Mouse (Mus musculus) heart, embryonic 15.5 days (tissue): Measurements from ENCODE around the gene Slc35b3. TPM values are rescaled to one million over a fixed set of nuclear protein-coding genes. Genes with fewer than 3 reads are reported as not detected.
A peak's percentile ranks its signal among the peaks of the same experiment; 100 is the strongest.

Source experiments
- ATAC-seq: fragments of 200-750 bp; cut with Nextera tagmentation; replicated peaks from 2 replicates; pipeline ENCODE4 v1.8.0; 2017; ENCODE audit warnings: low read depth, moderate TSS enrichment; ENCODE audit not compliant: insufficient number of reproducible peaks, insufficient read depth, low FRiP score
- H3K27ac ChIP-seq: fragments of 300-500 bp; sonication (generic); 2 replicates; pipeline ENCODE4 v1.5.1; 2015; ENCODE audit warnings: mild to moderate bottlenecking, inconsistent platforms
- H3K27me3 ChIP-seq: fragments of 300-500 bp; sonication (generic); 2 replicates; pipeline ENCODE4 v1.6.1; 2015; ENCODE audit warnings: inconsistent platforms
- H3K36me3 ChIP-seq: fragments of 300-500 bp; sonication (generic); 2 replicates; pipeline ENCODE4 v1.6.1; 2015; ENCODE audit warnings: mild to moderate bottlenecking, inconsistent platforms
- H3K4me1 ChIP-seq: fragments of 300-500 bp; sonication (generic); replicated peaks from 2 replicates; pipeline ENCODE4 v1.6.1; 2015; ENCODE audit warnings: inconsistent platforms
- H3K4me2 ChIP-seq: fragments of 300-500 bp; sonication (generic); 2 replicates; pipeline ENCODE4 v1.6.1; 2015; ENCODE audit warnings: inconsistent platforms, mild to moderate bottlenecking, moderate library complexity
- H3K4me3 ChIP-seq: fragments of 300-500 bp; sonication (generic); 2 replicates; pipeline ENCODE4 v1.5.1; 2015; ENCODE audit warnings: mild to moderate bottlenecking, inconsistent platforms
- H3K9ac ChIP-seq: fragments of 300-500 bp; sonication (generic); 2 replicates; pipeline ENCODE4 v1.6.1; 2015; ENCODE audit warnings: mild to moderate bottlenecking, inconsistent platforms
- H3K9me3 ChIP-seq: fragments of 300-500 bp; sonication (generic); replicated peaks from 2 replicates; pipeline ENCODE4 v1.6.1; 2016; ENCODE audit warnings: inconsistent platforms
- WGBS: fragments of 180-500 bp; shearing (Covaris S2); methylation state at CpG from one replicate; pipeline ENCODE4 v1.1.7; 2015; ENCODE audit warnings: mixed read lengths; 5-methylcytosine and 5-hydroxymethylcytosine counted together
- polyA plus RNA-seq: library from polyadenylated mRNA; unstranded; fragments of >200 nt; fragmentation: Nextera tagmentation; extraction: Ambion mirVana; gene quantifications from 2 replicates; pipeline ENCODE4 v1.2.1, GENCODE M21; 2015

The Slc35b3 gene
- polyA plus RNA-seq, 1 experiment from 2014 or later = 20.6 TPM

DNA sequence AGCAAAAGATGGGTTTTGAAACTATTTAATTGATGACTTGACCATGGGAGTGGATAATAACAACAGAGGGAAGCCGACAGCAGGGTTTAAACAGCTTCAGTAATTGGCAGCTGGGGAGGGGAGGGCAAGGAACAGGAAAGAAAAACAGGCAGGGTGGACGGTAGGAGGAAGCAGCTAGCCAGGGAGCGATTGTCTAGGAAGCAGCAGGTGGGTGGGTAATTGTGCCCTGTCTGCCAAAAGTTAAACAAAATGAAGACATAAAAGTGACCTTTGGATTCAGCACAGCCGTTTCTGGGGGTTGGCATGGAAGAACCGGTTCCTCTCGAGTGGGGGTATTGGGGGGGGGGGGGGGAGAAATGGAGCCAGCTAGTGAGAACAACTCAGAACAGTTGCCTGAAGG lies 11.9 kb upstream of the Slc35b3 start:
- Histone ChIP-seq H3K27ac (no peak overlapping the region), H3K27me3 (no peaks in the 10 kb centered on the region), H3K4me2 (no peak overlapping the region), H3K36me3 (no peaks in the 10 kb centered on the region), H3K4me3 (no peak overlapping the region), H3K9ac (no peak overlapping the region), H3K4me1 (no peaks in the 10 kb centered on the region), H3K9me3 (no peaks in the 10 kb centered on the region)
- ATAC-seq = no peak
- WGBS = 34% methylated on average over 6 of the region's 6 CpGs

DNA sequence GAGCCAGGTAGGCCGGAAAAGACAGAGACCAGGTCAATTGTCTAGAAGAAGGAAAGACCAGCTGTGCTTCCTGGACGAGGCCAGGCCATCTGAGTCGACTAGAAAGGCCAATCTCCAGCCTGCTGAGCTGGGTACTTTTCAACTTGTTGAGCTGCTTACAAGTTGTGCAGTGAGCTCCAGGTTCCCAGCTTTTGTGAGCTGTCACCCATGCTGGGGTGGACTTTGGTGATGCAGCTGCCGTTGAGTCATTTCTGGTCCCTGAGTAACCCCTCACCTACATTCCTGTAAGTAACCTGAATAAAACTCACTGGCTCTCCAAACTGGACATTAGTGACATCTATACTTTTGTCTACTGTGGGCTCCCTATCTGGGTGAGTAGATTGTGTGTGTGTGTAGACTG lies 10.4 kb upstream of the Slc35b3 start:
- Histone ChIP-seq H3K4me1 (no peaks in the 10 kb centered on the region), H3K27ac (no peak overlapping the region), H3K9ac (no peak overlapping the region), H3K36me3 (no peaks in the 10 kb centered on the region), H3K9me3 (no peaks in the 10 kb centered on the region), H3K4me3 (no peak overlapping the region), H3K4me2 (no peak overlapping the region), H3K27me3 (no peaks in the 10 kb centered on the region)
- ATAC-seq = no peak
- WGBS = 68% methylated on average over 4 of the region's 4 CpGs

DNA sequence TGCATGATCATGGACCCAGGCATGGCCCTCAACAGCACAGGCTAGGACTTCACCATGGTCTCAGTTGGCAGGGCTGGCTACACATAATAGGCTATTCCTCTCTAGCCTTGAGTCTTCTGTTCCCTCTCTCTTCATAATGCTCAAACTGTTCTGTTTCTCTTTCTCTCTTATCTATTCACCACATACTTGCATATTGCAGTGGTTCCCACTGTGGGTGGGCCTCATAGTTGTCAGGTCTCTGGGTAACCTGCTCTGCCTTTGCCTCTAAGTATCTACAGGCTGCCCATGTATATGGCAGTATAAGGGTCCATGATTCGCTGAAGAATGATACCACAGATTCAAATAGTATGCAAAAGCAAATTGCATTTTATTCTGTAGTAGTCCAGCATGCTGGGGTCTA lies 6.8 kb upstream of the Slc35b3 start:
- no peaks in the 10 kb centered on the region for H3K27me3 ChIP-seq
- H3K9ac ChIP-seq = no peak overlapping the region
- ATAC-seq = no peak
- 69% methylated on average over 1 of the region's 1 CpGs for WGBS
- no peak overlapping the region for H3K27ac ChIP-seq
- H3K9me3 ChIP-seq = no peaks in the 10 kb centered on the region
- H3K36me3 ChIP-seq = no peaks in the 10 kb centered on the region
- no peak overlapping the region for H3K4me3 ChIP-seq
- no peaks in the 10 kb centered on the region for H3K4me1 ChIP-seq
- no peak overlapping the region for H3K4me2 ChIP-seq

DNA sequence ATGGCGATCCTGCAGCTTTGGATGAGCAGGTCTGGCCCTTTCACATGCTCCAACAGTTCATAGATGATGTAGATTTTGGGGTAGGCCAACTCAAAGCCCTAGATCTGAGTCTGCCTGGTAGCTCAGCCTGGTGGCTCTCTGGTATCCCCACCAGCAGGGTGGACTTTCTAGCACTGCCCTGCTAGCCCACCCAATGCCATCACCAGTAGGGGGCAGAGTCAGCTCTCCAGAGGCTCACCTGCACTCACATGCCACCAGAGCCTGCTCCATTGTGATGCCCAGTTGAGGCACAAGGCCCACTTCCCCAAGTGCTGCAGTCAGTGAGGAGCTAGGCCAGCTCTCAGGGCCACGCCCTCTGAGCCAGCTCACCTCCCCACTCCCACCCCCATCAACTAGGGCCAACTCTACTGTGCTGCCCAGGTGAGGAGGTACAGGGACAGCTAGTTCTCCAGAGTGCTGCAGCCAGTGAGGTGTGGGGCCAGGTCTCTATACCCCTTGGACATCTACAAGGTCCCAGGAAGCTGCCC lies 6.3 kb upstream of the Slc35b3 start:
- ATAC-seq = no peak; the same call in 1 of the 2 replicates
- H3K9me3 ChIP-seq = no peaks in the 10 kb centered on the region

DNA sequence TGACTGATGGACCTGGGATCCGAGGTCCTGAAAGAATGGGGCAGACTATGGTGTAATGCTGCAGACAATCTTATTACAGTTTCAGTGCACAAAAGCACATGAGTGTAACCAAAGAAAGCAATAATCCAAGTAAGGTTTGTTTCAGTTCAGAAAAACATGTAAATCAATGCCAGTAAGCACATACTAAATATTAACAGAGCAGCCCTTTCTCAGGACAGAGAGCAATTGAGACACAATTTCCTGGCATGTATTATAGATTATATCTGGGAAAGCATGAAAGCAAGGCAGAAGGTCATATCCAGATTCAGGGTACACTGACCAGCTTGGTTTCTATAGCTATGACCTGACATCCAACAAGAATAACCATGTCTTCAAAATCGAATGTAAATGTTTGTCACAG lies 2.1 kb upstream of the Slc35b3 start:
- 63% methylated on average over 2 of the region's 2 CpGs for WGBS
- Histone ChIP-seq H3K9ac (no peak overlapping the region), H3K27ac (no peak overlapping the region), H3K27me3 (no peaks in the 10 kb centered on the region), H3K9me3 (no peaks in the 10 kb centered on the region), H3K4me2 (no peak overlapping the region), H3K4me3 (no peak overlapping the region), H3K4me1 (peaks cover 14% of the 10 kb centered on the region), H3K36me3 (no peaks in the 10 kb centered on the region)
- no peak for ATAC-seq

More for the DNA sequence above, 6.3 kb upstream of the Slc35b3 start:
- H3K4me3 ChIP-seq = no peak overlapping the region
- no peaks in the 10 kb centered on the region for H3K36me3 ChIP-seq
- no peak overlapping the region for H3K27ac ChIP-seq
- no peak overlapping the region for H3K9ac ChIP-seq
- WGBS = 79% methylated on average over 2 of the region's 2 CpGs
- H3K4me1 ChIP-seq = no peaks in the 10 kb centered on the region
- H3K4me2 ChIP-seq = no peak overlapping the region
- H3K27me3 ChIP-seq = no peaks in the 10 kb centered on the region

DNA sequence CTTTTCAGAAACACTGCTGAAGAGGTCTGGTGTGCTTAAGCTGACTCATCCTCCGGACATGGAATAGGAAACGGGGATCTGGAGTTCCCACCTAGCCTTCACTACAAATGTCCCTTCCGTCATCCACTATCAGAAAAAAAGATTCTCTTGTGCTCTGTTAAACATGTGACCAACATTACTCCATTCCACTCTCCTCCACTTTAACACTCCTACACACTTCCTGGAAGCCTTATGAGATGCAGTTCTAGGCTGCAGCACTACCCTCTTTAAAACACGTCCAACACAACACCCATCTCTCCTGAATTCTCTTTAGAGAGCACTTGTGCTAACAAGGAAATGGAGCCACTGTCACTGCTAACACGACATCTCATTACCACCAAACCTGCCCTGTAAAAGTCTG lies 2.6 kb downstream of the Slc35b3 start:
- no peak overlapping the region for H3K9ac ChIP-seq
- H3K4me3 ChIP-seq = no peak overlapping the region
- H3K27ac ChIP-seq = no peak overlapping the region

DNA sequence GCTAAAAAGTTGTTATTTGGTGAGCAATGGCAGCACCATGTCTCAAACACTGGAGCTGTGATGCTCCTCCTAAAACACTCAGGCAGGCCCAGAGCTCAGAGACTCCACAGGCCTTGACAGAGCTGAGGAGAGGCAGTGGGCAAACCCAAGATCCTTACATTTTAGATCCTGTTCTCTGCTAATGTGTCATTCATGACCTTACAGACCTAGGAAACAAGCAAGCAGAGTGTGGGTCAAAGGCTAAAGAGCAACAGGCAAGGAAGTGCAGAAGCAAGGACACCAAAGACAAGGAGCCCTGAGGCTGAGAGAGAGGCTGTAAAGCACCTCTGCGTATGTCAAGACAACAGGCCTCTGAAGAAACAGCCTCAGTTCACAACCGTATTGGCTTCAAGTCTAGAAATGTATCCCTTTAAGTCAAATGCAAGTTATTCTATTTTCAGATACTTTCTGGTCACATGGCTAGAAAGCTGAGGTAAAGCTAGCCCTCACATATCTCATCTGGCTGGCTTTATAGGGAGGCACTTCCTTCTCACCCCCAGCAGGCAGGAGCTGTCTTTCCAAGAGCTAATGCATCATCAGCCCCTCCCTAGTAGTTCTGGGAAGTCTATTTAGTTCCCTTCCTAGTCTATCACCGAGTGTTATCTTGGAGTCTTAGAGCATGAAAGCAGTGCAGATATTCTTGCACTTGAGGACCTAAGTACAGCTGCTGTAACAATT lies 14.2 kb downstream of the Slc35b3 start:
- no peaks in the 10 kb centered on the region for H3K27me3 ChIP-seq
- H3K36me3 ChIP-seq = peaks cover 33% of the 10 kb centered on the region
- H3K4me2 ChIP-seq = no peak overlapping the region
- H3K4me1 ChIP-seq = peaks cover 12% of the 10 kb centered on the region
- 54% methylated on average over 3 of the region's 3 CpGs for WGBS
- no peak overlapping the region for H3K4me3 ChIP-seq
- no peak overlapping the region for H3K9ac ChIP-seq
- H3K27ac ChIP-seq = peak overlapping the region; percentile 64
- no peak for ATAC-seq
- no peaks in the 10 kb centered on the region for H3K9me3 ChIP-seq

More for the DNA sequence above, 2.6 kb downstream of the Slc35b3 start:
- ATAC-seq = no peak
- peak overlapping the region; percentile 38 for H3K4me2 ChIP-seq
- H3K9me3 ChIP-seq = no peaks in the 10 kb centered on the region
- no peaks in the 10 kb centered on the region for H3K27me3 ChIP-seq
- H3K36me3 ChIP-seq = peaks cover 22% of the 10 kb centered on the region; the same call in 1 of the 2 replicates
- H3K4me1 ChIP-seq = peaks cover 14% of the 10 kb centered on the region
- WGBS = 47% methylated on average over 5 of the region's 5 CpGs

DNA sequence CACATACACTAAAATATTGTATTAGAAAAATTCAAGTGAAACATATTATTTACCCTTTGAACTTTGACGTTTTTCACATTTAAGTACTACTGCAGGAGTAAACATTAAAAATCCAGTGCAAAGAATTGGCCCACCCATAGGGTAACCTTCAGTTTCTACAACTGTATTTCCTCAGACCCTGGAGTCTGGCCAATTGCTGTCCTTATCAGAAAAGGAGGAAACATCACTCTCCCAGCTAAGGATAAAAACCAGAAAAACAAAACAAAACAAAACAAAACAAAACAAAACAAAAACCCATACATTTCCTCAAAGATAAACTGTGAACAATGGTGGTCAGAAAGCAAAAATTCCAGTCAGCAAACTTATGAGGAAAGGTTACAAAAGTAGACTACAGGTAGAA lies 14.9 kb downstream of the Slc35b3 start:
- peak overlapping the region; percentile 64 for H3K27ac ChIP-seq
- peaks cover 37% of the 10 kb centered on the region for H3K36me3 ChIP-seq
- H3K9ac ChIP-seq = no peak overlapping the region
- peaks cover 12% of the 10 kb centered on the region for H3K4me1 ChIP-seq
- H3K9me3 ChIP-seq = no peaks in the 10 kb centered on the region
- WGBS = 48% methylated on average over 1 of the region's 1 CpGs
- ATAC-seq = no peak; the same call in 1 of the 2 replicates
- no peaks in the 10 kb centered on the region for H3K27me3 ChIP-seq
- no peak overlapping the region for H3K4me2 ChIP-seq
- no peak overlapping the region for H3K4me3 ChIP-seq

DNA sequence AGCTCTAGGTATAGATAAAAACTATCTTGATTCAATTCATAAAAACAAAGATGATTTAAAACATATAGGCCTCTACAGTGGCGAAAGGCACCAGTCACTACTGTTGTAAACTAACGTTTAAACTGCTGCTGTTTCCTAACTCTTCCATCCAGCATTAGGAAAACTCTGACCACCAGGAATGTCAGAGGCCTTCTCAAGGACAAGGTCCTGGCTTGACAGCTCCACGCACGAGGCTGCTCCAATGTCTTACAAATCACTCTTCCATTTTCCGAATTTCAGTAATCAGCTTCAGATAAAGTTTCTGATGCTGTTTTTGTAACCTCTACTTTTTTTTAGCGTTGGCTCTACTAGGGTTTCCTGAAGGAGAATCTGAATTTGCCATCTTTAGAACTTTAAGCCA lies 15.7 kb downstream of the Slc35b3 start:
- H3K9ac ChIP-seq = no peak overlapping the region
- H3K27ac ChIP-seq = no peak overlapping the region
- H3K4me2 ChIP-seq = no peak overlapping the region
- no peak for ATAC-seq
- H3K4me1 ChIP-seq = peaks cover 12% of the 10 kb centered on the region
- H3K36me3 ChIP-seq = peaks cover 35% of the 10 kb centered on the region
- H3K27me3 ChIP-seq = no peaks in the 10 kb centered on the region
- no peak overlapping the region for H3K4me3 ChIP-seq
- no peaks in the 10 kb centered on the region for H3K9me3 ChIP-seq
- WGBS = 66% methylated on average over 6 of the region's 6 CpGs

DNA sequence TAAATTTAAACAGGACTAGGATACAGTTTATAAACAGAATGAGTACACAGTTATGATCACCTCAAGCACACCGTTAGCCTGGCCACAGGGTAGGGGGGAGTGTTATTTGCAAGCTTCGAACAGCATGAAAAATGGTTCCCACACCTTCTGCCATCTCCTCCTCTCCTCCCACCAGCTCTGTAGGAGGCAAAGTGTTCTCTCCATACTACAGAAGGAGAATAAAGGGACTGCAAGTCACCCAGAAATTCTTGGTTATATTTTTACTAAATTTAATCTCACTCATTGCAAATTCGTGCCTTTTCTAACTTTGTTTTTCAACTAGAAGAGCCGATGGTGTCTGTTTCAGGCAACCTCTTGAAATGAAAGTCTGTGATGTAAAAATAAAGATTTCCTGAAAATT lies 18.9 kb downstream of the Slc35b3 start:
- no peak for ATAC-seq
- no peak overlapping the region for H3K27ac ChIP-seq
- peaks cover 27% of the 10 kb centered on the region for H3K36me3 ChIP-seq
- H3K27me3 ChIP-seq = no peaks in the 10 kb centered on the region
- peaks cover 5% of the 10 kb centered on the region; the same call in 1 of the 2 replicates for H3K4me1 ChIP-seq
- no peaks in the 10 kb centered on the region for H3K9me3 ChIP-seq
- H3K4me3 ChIP-seq = no peak overlapping the region
- H3K9ac ChIP-seq = no peak overlapping the region
- no peak overlapping the region for H3K4me2 ChIP-seq
- 90% methylated on average over 4 of the region's 4 CpGs for WGBS

DNA sequence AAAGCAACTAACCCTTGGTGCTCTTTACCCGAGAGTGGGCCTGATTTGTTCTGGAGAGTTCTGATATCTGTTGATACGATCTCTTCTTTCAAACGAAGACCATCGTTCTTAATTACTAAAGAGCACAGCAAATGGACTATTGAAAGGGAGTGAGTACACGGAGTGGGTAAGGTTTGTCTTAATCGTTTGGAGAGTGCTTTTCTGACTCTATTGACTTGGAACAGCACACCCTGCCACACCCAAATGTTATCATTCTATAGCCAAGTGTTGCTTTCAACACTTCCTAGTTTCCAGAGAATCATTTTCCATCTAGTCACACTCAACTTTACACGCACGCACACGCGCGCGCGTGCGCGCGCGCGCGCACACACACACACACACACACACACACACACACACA lies 19.4 kb downstream of the Slc35b3 start:
- peaks cover 29% of the 10 kb centered on the region for H3K36me3 ChIP-seq

DNA sequence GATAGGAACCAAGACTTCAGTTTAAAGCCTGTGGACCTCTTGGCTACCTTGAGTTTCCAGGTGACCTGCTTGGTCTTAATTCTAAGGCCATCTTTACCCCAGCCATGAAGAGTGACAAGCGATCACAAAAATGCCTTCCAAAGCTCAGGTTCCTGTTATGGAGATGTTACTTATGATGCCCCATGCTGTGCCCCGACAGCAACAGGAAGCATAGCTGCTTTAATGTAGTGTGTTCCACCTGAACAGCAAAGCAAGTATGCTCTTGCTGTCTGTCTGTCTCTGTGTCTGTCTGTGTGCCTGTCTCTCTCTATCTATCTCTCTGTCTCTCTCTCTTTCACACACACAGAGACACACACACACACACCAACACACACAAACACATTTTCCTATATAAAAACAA lies 22.2 kb downstream of the Slc35b3 start:
- H3K4me2 ChIP-seq = no peak overlapping the region
- H3K36me3 ChIP-seq = peaks cover 51% of the 10 kb centered on the region
- H3K27ac ChIP-seq = no peak overlapping the region
- H3K9ac ChIP-seq = no peak overlapping the region
- no peaks in the 10 kb centered on the region for H3K9me3 ChIP-seq
- H3K4me3 ChIP-seq = no peak overlapping the region
- no peaks in the 10 kb centered on the region for H3K4me1 ChIP-seq
- WGBS = 84% methylated on average over 2 of the region's 2 CpGs
- ATAC-seq = no peak
- H3K27me3 ChIP-seq = no peaks in the 10 kb centered on the region

More for the DNA sequence above, 19.4 kb downstream of the Slc35b3 start:
- Histone ChIP-seq H3K4me3 (no peak overlapping the region), H3K4me1 (peaks cover under 1% of the 10 kb centered on the region; the same call in 1 of the 2 replicates), H3K27ac (no peak overlapping the region), H3K4me2 (no peak overlapping the region), H3K9me3 (no peaks in the 10 kb centered on the region), H3K9ac (no peak overlapping the region), H3K27me3 (no peaks in the 10 kb centered on the region)
- no peak for ATAC-seq
- WGBS = 89% methylated on average over 19 of the region's 19 CpGs
